Mouse (Mus musculus) CH12.LX (cell line): ENCODE results near the gene Cd3e.

Source experiments
- CTCF ChIP-seq, 2 experiments: IDR thresholded peaks in 1 of 2; conservative IDR thresholded peaks in 1 of 2; 2 replicates each; pipeline ENCODE4 v1.5.1; 2011 to 2012; ENCODE audit warnings: low read depth in 2 of 2, low read length in 2 of 2, improper control_type of control experiment in 1 of 2, inconsistent platforms in 1 of 2, mild to moderate bottlenecking in 1 of 2, moderate library complexity in 1 of 2
- EP300 ChIP-seq: IDR thresholded peaks from 2 replicates; pipeline ENCODE4 v1.6.1; 2011; ENCODE audit warnings: low read length, improper control_type of control experiment
- HCFC1 ChIP-seq: IDR thresholded peaks from 2 replicates; pipeline ENCODE4 v1.6.1; 2012; ENCODE audit warnings: low read depth, mild to moderate bottlenecking, inconsistent platforms, low read length, improper control_type of control experiment
- KAT2A ChIP-seq: IDR thresholded peaks from 2 replicates; pipeline ENCODE4 v1.6.1; 2012; ENCODE audit warnings: low read length, improper control_type of control experiment, inconsistent platforms; ENCODE audit not compliant: insufficient replicate concordance
- MAX ChIP-seq: IDR thresholded peaks from 2 replicates; pipeline ENCODE4 v1.6.1; 2011; ENCODE audit warnings: low read length, improper control_type of control experiment
- POLR2A ChIP-seq: IDR thresholded peaks from 2 replicates; pipeline ENCODE4 v1.6.1; 2011; ENCODE audit warnings: low read depth, mild to moderate bottlenecking, improper control_type of control experiment, low read length
- POLR2AphosphoS2 ChIP-seq: IDR thresholded peaks from 2 replicates; pipeline ENCODE4 v1.6.1; 2011; ENCODE audit warnings: low read depth, low read length, improper control_type of control experiment
- TCF12 ChIP-seq: IDR thresholded peaks from 2 replicates; pipeline ENCODE4 v1.6.1; 2014; ENCODE audit warnings: low read depth, mild to moderate bottlenecking, inconsistent platforms, low read length, improper control_type of control experiment
- ZKSCAN1 ChIP-seq: IDR thresholded peaks from 2 replicates; pipeline ENCODE4 v1.6.1; 2012; ENCODE audit warnings: low read depth, inconsistent platforms, low read length, improper control_type of control experiment, borderline replicate concordance

DNA sequence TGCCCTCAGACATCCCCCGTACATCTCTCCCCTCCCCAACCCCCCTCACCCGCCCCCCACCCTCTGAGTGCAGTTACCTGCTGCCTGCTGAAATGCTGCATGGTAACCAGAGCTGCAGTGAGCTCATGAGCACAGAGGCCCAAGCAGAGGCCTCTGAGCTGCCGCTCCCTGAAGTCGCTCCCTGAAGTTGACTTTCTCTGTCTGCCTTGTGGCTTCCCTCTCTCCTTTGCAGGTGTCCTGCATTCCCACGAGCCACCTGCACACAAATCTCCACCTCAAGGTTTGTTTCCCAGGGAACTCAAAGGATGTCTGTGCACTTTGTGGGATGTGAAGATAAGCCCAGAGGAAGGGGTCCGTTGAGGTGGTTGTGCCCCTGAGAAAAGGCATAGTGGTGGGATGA, 1.9 kb upstream of the Cd3e start:
- no peak for TF ChIP-seq MAX
- TF ChIP-seq POLR2AphosphoS2 = no peak
- no peak for TF ChIP-seq CTCF (conservative IDR thresholded peaks at IDR 0.05 in 1 of 2, IDR thresholded peaks at IDR 0.05 in 1 of 2; ENCODE audit: low read depth in 2 of 2, low read length in 2 of 2)
- no peak for TF ChIP-seq TCF12
- no peak for TF ChIP-seq POLR2A
- no peak for TF ChIP-seq HCFC1
- no peak for TF ChIP-seq ZKSCAN1
- no peak for TF ChIP-seq KAT2A
- TF ChIP-seq EP300 = no peak
